Mouse (Mus musculus): Measurements from ENCODE around the gene Bspry. TPM values are rescaled to one million over a fixed set of nuclear protein-coding genes. Genes with fewer than 3 reads are reported as not detected.
"Not testable (repeated sequence)": the region's sequence is repeated elsewhere in the genome, so short reads cannot be mapped to it uniquely, and the experiment has no call there.

The Bspry gene
- polyA plus RNA-seq (2017; shearing (Covaris generic)): 1 to 10 TPM in 1 of 2 experiments, under 1 TPM in 1; 0.73 to 1.5 TPM

GRCm38 (mm10) chr4:62479937-62480708, at the start of gene Bspry:
Bspry (plus strand) TSS chr4:62480053.
- peak; percentile 58 for ATAC-seq

DNA sequence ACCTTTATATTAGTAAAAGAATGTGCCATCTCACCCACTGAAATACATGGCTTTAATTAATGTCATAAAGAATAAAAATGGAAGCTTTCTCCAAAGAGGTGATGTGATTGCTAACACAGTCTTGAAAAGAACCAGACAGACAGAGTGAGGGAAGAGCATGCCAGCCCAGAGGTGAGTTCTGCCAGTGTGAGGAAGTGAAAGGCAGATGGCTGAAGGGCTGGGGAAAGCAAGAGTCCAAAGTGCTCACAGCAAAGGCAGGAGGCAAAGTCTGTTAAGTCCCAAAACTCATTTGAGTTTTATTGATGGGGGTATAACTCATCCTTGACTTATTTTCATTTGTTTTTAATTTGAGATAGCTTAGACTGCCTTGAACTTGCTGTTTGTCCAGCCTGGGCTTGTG, 49.2 kb upstream of the Bspry start:
- ATAC-seq: no peak

GRCm38 (mm10) chr4:62431522-62431921, 48.3 kb upstream of the Bspry start:
- no peak for ATAC-seq

DNA sequence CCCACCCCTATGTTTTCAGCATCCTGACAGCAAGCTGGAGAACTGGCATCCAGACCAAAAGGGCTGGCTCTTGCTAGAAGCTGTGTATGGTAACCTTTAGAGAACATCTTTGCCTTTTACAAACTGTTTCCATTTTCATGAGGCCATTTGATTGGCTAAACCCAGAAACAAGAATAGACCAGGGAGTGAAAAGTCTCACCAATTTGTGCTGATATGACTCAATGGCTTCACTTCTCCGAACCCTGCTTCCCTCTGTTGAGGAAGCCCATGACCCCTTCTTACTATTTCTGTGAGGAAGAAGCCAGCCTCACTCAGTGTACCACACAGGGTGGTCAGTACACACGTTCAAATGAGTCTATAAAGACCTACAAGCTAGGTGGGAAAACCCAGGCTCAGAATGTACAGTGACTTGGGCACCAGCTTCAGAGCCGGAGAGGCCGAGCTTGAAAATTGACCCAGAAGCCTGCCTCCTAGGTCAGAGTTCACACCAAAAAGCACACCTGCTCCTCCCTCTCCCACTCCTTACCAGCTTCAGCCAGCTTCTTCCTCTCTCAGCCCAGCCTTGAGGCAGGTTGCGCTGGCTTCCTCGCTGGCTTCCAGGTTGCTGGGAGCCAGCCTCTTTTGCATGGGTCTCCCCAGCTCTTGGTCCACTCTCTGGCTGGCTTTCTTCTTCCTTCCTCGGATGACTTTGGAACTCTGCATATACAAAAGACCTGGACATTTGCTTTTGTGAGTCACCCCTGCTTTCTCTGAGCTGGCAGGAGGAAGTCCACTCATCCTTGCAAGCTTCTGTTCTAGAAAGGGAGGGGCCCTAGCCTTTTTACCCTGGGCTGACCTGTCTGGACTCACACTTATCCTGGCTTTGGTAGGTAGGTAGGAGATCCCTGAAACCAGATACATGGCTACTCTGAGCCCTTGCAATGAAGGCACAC, 45.6 kb upstream of the Bspry start:
- no peak for ATAC-seq

GRCm38 (mm10) chr4:62435081-62435480, 44.8 kb upstream of the Bspry start, which contains the start of gene Rnf183:
Rnf183 (minus strand) TSS chr4:62435252.
- no peak for ATAC-seq

DNA sequence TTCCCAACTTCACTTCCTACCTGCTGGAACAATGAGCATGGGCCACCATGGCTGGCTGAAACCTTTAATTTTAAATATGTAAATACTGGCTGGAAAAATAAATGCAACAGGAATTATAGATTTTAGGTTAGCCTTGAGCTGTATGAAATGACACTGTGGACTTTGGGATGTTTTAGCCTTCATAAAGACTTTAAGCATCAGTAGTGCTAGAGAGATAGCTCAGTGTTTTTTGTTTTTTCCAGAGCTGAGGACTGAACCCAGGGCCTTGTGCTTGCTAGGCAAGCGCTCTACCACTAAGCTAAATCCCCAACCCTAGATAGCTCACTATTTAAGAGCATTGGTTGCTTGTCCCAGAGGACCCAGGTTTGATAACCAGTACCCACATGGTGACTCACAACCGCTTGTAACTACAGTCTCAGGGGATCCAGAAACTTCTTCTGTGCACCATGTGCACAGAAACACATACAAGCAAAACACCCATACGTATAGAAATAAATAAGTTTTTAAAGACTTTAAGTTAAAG, 42.5 kb upstream of the Bspry start:
- no peak for ATAC-seq

DNA sequence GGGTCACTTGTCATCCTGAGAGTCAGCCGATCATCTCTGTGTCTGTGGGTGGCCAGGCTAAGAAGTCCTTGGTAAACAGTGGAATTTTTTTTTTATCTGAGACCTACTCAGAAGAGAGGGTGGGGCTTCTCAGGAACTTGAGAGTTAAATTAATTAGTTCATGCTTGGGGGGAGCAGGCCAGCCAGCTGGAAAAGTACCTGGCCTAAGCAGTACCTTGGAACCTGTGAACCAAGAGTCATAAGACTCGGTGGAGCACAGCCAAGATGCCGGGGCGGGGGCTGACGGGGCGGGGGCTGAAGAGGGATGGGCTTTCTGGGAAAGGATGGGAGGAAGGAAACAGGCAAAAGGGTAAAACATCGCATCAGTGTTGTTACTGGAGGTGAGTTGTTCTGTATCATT, 42.0 kb upstream of the Bspry start:
- no peak for ATAC-seq

DNA sequence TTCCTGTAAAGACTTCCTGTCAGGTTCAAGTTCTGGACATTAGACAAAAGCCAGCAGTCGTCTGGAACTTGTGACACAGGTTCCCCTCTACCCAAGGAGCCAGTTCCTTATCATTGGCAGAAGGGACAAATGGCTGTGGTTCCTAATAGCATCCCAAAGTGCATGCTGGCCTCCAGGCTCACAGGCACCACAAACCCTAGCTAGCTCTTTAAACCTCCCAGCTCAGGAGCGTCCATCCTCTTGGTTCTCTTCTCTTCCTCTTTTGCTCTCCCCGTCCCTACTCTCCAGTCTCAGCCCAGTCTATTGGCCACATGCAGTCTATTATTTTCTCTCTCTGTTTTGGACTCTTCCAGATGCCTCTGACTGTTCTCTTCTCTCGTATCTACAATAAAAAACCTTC, 40.1 kb upstream of the Bspry start:
- ATAC-seq: no peak

DNA sequence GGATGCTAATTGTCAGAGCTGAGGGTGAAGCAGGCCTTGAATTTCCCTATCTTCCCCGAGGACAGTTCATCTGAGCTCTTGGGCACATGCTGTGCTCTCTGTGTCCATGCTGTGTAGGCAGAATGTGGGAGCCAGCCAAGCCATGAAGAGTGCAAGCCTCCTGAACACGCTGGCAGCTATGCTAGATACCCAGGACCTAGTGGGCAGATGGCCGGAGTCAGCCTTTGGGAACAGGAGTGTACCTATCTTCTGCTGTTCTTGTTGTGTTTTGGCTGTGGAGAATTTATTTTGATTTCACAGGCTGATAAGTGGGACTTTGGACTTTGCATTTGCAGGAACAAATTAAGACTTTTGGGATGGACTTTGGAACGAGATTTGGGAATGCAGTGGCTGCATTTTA, 39.3 kb upstream of the Bspry start:
- no peak for ATAC-seq

DNA sequence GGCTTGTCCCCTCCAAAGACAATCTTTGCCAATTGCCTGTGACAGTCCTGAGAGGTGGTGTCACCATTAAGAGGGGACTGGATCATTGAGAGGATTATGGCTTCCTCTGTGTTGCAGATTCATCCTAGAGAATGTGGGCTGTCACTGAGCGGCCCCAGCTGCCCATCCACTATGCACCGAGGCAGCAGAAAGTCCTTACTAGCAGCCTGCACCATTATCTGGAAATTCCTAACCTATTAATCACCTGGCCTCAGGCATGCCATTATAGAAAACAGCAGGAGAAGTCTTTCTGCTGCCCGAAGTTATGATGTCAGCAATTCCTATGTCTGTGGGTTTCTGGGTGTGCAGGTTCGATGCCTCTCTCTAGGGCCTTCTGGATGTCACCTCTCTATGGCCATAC, 38.9 kb upstream of the Bspry start:
- no peak for ATAC-seq

GRCm38 (mm10) chr4:62454995-62455394, 24.9 kb upstream of the Bspry start:
- ATAC-seq: peak; percentile 77

GRCm38 (mm10) chr4:62459081-62459480, 20.8 kb upstream of the Bspry start:
- no peak for ATAC-seq

DNA sequence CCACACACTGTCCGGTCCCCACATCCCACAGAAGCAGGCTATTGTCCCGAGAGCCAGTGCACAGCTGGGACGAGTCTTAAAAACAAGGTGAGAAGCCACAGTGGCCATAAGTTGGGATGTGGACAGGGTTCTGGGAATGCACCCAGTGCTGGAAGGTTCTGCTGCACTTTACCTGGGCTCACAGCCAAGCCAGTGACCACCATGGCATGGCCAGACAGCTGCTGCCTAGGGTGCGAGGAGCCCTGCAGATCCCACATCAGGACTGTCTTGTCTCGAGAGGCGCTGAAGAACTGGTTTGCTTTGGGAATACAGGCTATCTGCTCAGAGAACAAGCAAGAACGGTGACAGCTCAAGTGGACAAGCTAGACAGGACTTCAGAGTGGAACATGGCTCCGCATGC, 19.5 kb upstream of the Bspry start:
- ATAC-seq: no peak

- ATAC-seq: no peak
These were observed 16.7 kb upstream of the Bspry start for GRCm38 (mm10) chr4:62463124-62463523.

GRCm38 (mm10) chr4:62468158-62468557, 11.7 kb upstream of the Bspry start:
- ATAC-seq: no peak

GRCm38 (mm10) chr4:62470598-62471051, 9.2 kb upstream of the Bspry start, which contains the start of gene Wdr31:
Wdr31 (minus strand) TSS chr4:62470896.
- peak; percentile 96 for ATAC-seq

DNA sequence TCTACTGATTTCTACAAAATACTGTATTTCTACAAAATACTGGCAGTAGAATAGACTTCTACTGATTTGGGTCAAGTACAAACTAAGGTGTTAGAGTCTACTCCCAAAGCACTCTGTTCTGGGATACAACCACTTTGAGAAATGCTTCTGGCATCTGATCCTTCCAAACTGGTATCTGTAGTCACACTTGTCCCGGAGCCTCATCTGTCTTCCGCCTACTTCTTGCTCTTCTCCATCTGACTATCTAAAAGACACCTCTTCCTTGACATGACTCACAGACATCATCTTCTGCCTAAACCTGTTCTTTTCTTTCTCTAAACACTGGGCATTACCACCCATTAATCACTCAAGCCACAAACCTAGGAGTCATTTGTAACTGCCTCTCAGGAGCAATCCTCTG, 7.8 kb upstream of the Bspry start:
- ATAC-seq: no peak

DNA sequence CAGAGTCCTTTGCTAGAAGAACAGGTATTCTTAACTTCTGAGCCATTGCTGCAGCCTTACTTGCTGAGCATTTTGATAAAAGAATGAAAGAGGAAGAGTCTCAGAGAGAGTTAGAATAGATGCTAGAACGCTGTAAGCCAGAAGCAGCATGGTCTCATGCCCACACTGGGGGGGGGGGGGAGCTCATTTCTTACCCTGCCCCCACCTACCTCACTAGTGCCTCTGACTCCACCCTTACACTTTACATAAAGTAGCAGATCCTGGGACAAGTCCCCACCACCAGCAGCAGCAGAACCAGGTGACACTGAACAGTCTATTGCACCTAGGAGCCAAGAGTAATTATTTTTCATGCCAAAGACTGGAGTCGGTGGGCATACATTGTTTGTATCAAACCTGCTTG, 4.7 kb upstream of the Bspry start:
- ATAC-seq: no peak

- peak; percentile 76 for ATAC-seq
These were observed 4.1 kb upstream of the Bspry start for GRCm38 (mm10) chr4:62475793-62476192.

GRCm38 (mm10) chr4:62477542-62478244, 2.2 kb upstream of the Bspry start:
- ATAC-seq: no peak

GRCm38 (mm10) chr4:62479593-62479936, 288 bp upstream of the Bspry start:
- ATAC-seq: not testable (repeated sequence)
